Mouse (Mus musculus): Measurements from ENCODE around the gene Apoa5. TPM values are rescaled to one million over a fixed set of nuclear protein-coding genes. Genes with fewer than 3 reads are reported as not detected.

Apoa5 gene
- total RNA-seq (2015; ENCODE audit: low replicate concordance) (not detected in 2 replicates), total RNA-seq (2017; ENCODE audit: low replicate concordance) (not detected in 2 replicates)

- no peak for ATAC-seq (replicated peaks; ENCODE audit: low FRiP score, poor library complexity, severe bottlenecking)
These were observed at the start of gene Apoa5 for GRCm38 (mm10) chr9:46268343-46268873. TSS of gene Apoa5 (plus strand) at chr9:46268633.

- no peak for ATAC-seq (replicated peaks; ENCODE audit: low FRiP score, poor library complexity, severe bottlenecking)
These were observed 45.3 kb upstream of the Apoa5 start for GRCm38 (mm10) chr9:46223090-46223489.

GRCm38 (mm10) chr9:46224101-46224500 is 44.3 kb upstream of the Apoa5 start:
- no peak for ATAC-seq (replicated peaks; ENCODE audit: low FRiP score, poor library complexity, severe bottlenecking)

- no peak for ATAC-seq (replicated peaks; ENCODE audit: low FRiP score, poor library complexity, severe bottlenecking)
These were observed 43.3 kb upstream of the Apoa5 start for GRCm38 (mm10) chr9:46224945-46225660.

GRCm38 (mm10) chr9:46227064-46227614 is 41.3 kb upstream of the Apoa5 start:
- ATAC-seq (replicated peaks; ENCODE audit: low FRiP score, poor library complexity, severe bottlenecking): no peak

GRCm38 (mm10) chr9:46228491-46228890 is 39.9 kb upstream of the Apoa5 start, which contains the start of gene Apoa1:
TSS of gene Apoa1 (plus strand) at chr9:46228580.
- no peak for ATAC-seq (replicated peaks; ENCODE audit: low FRiP score, poor library complexity, severe bottlenecking)

GRCm38 (mm10) chr9:46229573-46230449 is 38.6 kb upstream of the Apoa5 start:
- no peak for ATAC-seq (replicated peaks; ENCODE audit: low FRiP score, poor library complexity, severe bottlenecking)

GRCm38 (mm10) chr9:46230450-46230975 is 37.9 kb upstream of the Apoa5 start:
- ATAC-seq (replicated peaks; ENCODE audit: low FRiP score, poor library complexity, severe bottlenecking): no peak

GRCm38 (mm10) chr9:46235196-46235595 is 33.2 kb upstream of the Apoa5 start:
- ATAC-seq (replicated peaks; ENCODE audit: low FRiP score, poor library complexity, severe bottlenecking): no peak

GRCm38 (mm10) chr9:46235596-46235648 is 33.0 kb upstream of the Apoa5 start, which contains the start of gene Apoc3:
TSS of gene Apoc3 (minus strand) at chr9:46235636.
- ATAC-seq (replicated peaks; ENCODE audit: low FRiP score, poor library complexity, severe bottlenecking): no peak

- ATAC-seq (replicated peaks; ENCODE audit: low FRiP score, poor library complexity, severe bottlenecking): no peak
These were observed 32.8 kb upstream of the Apoa5 start for GRCm38 (mm10) chr9:46235649-46236048.

- ATAC-seq (replicated peaks; ENCODE audit: low FRiP score, poor library complexity, severe bottlenecking): no peak
These were observed 29.6 kb upstream of the Apoa5 start for GRCm38 (mm10) chr9:46238850-46239249.

- ATAC-seq (replicated peaks; ENCODE audit: low FRiP score, poor library complexity, severe bottlenecking): no peak
These were observed 27.8 kb upstream of the Apoa5 start, which contains the start of gene Apoa4 for GRCm38 (mm10) chr9:46240526-46241153. TSS of gene Apoa4 (plus strand) at chr9:46240696.

- ATAC-seq (replicated peaks; ENCODE audit: low FRiP score, poor library complexity, severe bottlenecking): no peak
These were observed 26.6 kb upstream of the Apoa5 start for GRCm38 (mm10) chr9:46241818-46242217.

GRCm38 (mm10) chr9:46243122-46243521 is 25.3 kb upstream of the Apoa5 start:
- ATAC-seq (replicated peaks; ENCODE audit: low FRiP score, poor library complexity, severe bottlenecking): no peak

- no peak for ATAC-seq (replicated peaks; ENCODE audit: low FRiP score, poor library complexity, severe bottlenecking)
These were observed 24.8 kb upstream of the Apoa5 start for GRCm38 (mm10) chr9:46243584-46243983.

- ATAC-seq (replicated peaks; ENCODE audit: low FRiP score, poor library complexity, severe bottlenecking): no peak
These were observed 21.6 kb upstream of the Apoa5 start for GRCm38 (mm10) chr9:46246752-46247324.

GRCm38 (mm10) chr9:46256177-46256576 is 12.3 kb upstream of the Apoa5 start:
- no peak for ATAC-seq (replicated peaks; ENCODE audit: low FRiP score, poor library complexity, severe bottlenecking)

GRCm38 (mm10) chr9:46256658-46257385 is 11.6 kb upstream of the Apoa5 start:
- no peak for ATAC-seq (replicated peaks; ENCODE audit: low FRiP score, poor library complexity, severe bottlenecking)
